Mouse (Mus musculus) central nervous system, embryonic 18 days (tissue): ENCODE measurements around the gene Fanca. TPM values are rescaled to one million over a fixed set of nuclear protein-coding genes. Genes with fewer than 3 reads are reported as not detected.

ENCODE experiments used
- polyA plus RNA-seq: library from polyadenylated mRNA; depleted of rRNA; stranded (reverse); fragments of >200 nt; gene quantifications from 2 replicates; pipeline ENCODE4 v1.2.3, GENCODE M21; 2012; rRNA removed

Gene Fanca
- 10.7 and 10.9 TPM in 2 replicates for polyA plus RNA-seq

GRCm38 (mm10) chr8:123318467-123318911 lies at the start of gene Fanca:
Fanca (minus strand) TSS chr8:123318576.

GRCm38 (mm10) chr8:123332262-123333090 lies 14.1 kb upstream of the Fanca start, which contains the start of gene Spire2:
Spire2 (plus strand) TSS chr8:123332713.

GRCm38 (mm10) chr8:123254099-123254885 lies 64.1 kb downstream of the Fanca start, which contains the start of the genes Zfp276 and Vps9d1:
Zfp276 (plus strand) TSS chr8:123254195.
Vps9d1 (minus strand) TSS chr8:123254348.

GRCm38 (mm10) chr8:123235520-123236497 lies 82.6 kb downstream of the Fanca start, which contains the start of gene Spata2l:
Spata2l (minus strand) TSS chr8:123236233.

GRCm38 (mm10) chr8:123224278-123225266 lies 93.8 kb downstream of the Fanca start, which contains the start of gene Cdk10:
Cdk10 (plus strand) TSS chr8:123224842.

Other genes with a start within 250 kb of the Fanca start
- gene Rpl13, start 216.2 kb downstream of the Fanca start, polyA plus RNA-seq, result 1,827 and 1,858 TPM in 2 replicates
- gene Cpne7, start 201.2 kb downstream of the Fanca start, polyA plus RNA-seq, result 49.1 and 60.3 TPM in 2 replicates
- gene Sult5a1, start 160.3 kb downstream of the Fanca start, polyA plus RNA-seq, result 1.1 and 3.5 TPM in 2 replicates
- 0.08 and 0.66 TPM in 2 replicates for gene Dpep1, start 132.3 kb downstream of the Fanca start, polyA plus RNA-seq
- gene Chmp1a, start 105.8 kb downstream of the Fanca start, polyA plus RNA-seq, result 157 and 160 TPM in 2 replicates
- gene Spata33, start 105.7 kb downstream of the Fanca start, polyA plus RNA-seq, result 8.2 and 8.8 TPM in 2 replicates
- gene Cdk10, start 93.7 kb downstream of the Fanca start, polyA plus RNA-seq, result 128 TPM in 2 replicates
- gene Spata2l, start 82.3 kb downstream of the Fanca start, polyA plus RNA-seq, result 8.7 and 8.9 TPM in 2 replicates
- gene Zfp276, start 64.4 kb downstream of the Fanca start, polyA plus RNA-seq, result 31.7 and 34.6 TPM in 2 replicates
- 119 and 125 TPM in 2 replicates for gene Vps9d1, start 64.2 kb downstream of the Fanca start, polyA plus RNA-seq
- 40.7 and 41.0 TPM in 2 replicates for gene Spire2, start 14.1 kb upstream of the Fanca start, polyA plus RNA-seq
- 365 and 387 TPM in 2 replicates for gene Tcf25, start 55.2 kb upstream of the Fanca start, polyA plus RNA-seq
- 0.03 and 0.08 TPM in 2 replicates for gene Mc1r, start 88.5 kb upstream of the Fanca start, polyA plus RNA-seq
- 3,129 and 3,402 TPM in 2 replicates for gene Tubb3, start 92.8 kb upstream of the Fanca start, polyA plus RNA-seq
- 50.0 and 50.3 TPM in 2 replicates for gene Def8, start 105.0 kb upstream of the Fanca start, polyA plus RNA-seq
- gene Afg3l1, start 159.3 kb upstream of the Fanca start, polyA plus RNA-seq, result 30.2 and 30.7 TPM in 2 replicates
- 76.5 and 81.7 TPM in 2 replicates for gene Dbndd1, start 196.9 kb upstream of the Fanca start, polyA plus RNA-seq
- 50.2 and 53.7 TPM in 2 replicates for gene Gas8, start 200.3 kb upstream of the Fanca start, polyA plus RNA-seq